Mouse (Mus musculus) midbrain, postnatal 0 days (tissue): ENCODE data around the gene Eif4g3. TPM values are rescaled to one million over a fixed set of nuclear protein-coding genes. Genes with fewer than 3 reads are reported as not detected.

ENCODE experiments used
- ATAC-seq: fragments of 200-750 bp; cut with Nextera tagmentation; 2 replicates; pipeline ENCODE4 v1.8.0; 2017; ENCODE audit warnings: moderate number of reproducible peaks, mild to moderate bottlenecking, moderate TSS enrichment, moderate library complexity; ENCODE audit not compliant: low FRiP score
- DNase-seq: peaks from one replicate; pipeline ENCODE4 v3.0.0-alpha.2; 2015; ENCODE audit warnings: low spot score
- H3K27ac ChIP-seq: fragments of 300-500 bp; sonication (generic); 2 replicates; pipeline ENCODE4 v1.5.1; 2014; ENCODE audit warnings: low read depth, mild to moderate bottlenecking, low read length, mixed read lengths
- H3K27me3 ChIP-seq: fragments of 300-500 bp; sonication (generic); 2 replicates; pipeline ENCODE4 v1.6.1; 2014; ENCODE audit warnings: low read length, control low read depth, mixed read lengths; ENCODE audit not compliant: insufficient read depth
- H3K36me3 ChIP-seq: fragments of 300-500 bp; sonication (generic); 2 replicates; pipeline ENCODE4 v1.6.1; 2014; ENCODE audit warnings: low read length, control low read depth, mixed read lengths; ENCODE audit not compliant: insufficient read depth
- H3K4me1 ChIP-seq: fragments of 300-500 bp; sonication (generic); 2 replicates; pipeline ENCODE4 v1.6.1; 2014; ENCODE audit warnings: mild to moderate bottlenecking, control low read depth, antibody characterized with exemption, low read length, mixed read lengths; ENCODE audit not compliant: insufficient read depth
- H3K4me2 ChIP-seq: fragments of 300-500 bp; sonication (generic); 2 replicates; pipeline ENCODE4 v1.6.1; 2014; ENCODE audit warnings: low read depth, mild to moderate bottlenecking, low read length, mixed read lengths; ENCODE audit not compliant: poor library complexity, severe bottlenecking
- H3K4me3 ChIP-seq: fragments of 300-500 bp; sonication (generic); 2 replicates; pipeline ENCODE4 v1.5.1; 2014; ENCODE audit warnings: low read depth, mild to moderate bottlenecking, low read length, moderate library complexity
- H3K9ac ChIP-seq: fragments of 300-500 bp; sonication (generic); replicated peaks from 2 replicates; pipeline ENCODE4 v1.6.1; 2014; ENCODE audit warnings: mild to moderate bottlenecking, low read length, moderate library complexity, mixed read lengths; ENCODE audit not compliant: poor library complexity, severe bottlenecking
- H3K9me3 ChIP-seq: fragments of 300-500 bp; sonication (generic); 2 replicates; pipeline ENCODE4 v1.6.1; 2016; ENCODE audit warnings: low read length, control low read depth
- CTCF ChIP-seq: IDR thresholded peaks from 2 replicates; pipeline ENCODE4 v1.5.1; 2016; ENCODE audit warnings: antibody characterized with exemption, mild to moderate bottlenecking
- WGBS: fragments of 180-500 bp; shearing (Covaris S2); extraction: QIAGEN DNeasy Blood & Tissue Kit; methylation state at CpG from one replicate; pipeline ENCODE4 v1.1.7; 2014; 5-methylcytosine and 5-hydroxymethylcytosine counted together
- polyA plus RNA-seq: library from polyadenylated mRNA; unstranded; fragments of >200 nt; fragmentation: Nextera tagmentation; extraction: Ambion mirVana; gene quantifications from 2 replicates; pipeline ENCODE4 v1.2.1, GENCODE M21; 2015
- total RNA-seq: library from RNA; depleted of rRNA; stranded (reverse); fragments of >200 nt; gene quantifications from 2 replicates; pipeline ENCODE4 v1.2.3, GENCODE M21; 2014

Gene Eif4g3
- total and polyA plus RNA-seq, 2 experiments from 2014 or later = 42.4 to 92.2 TPM

- peaks cover 10% of the 10 kb centered on the region; the same call in 1 of the 2 replicates for H3K36me3 ChIP-seq
- no peak overlapping the region for H3K4me3 ChIP-seq
- H3K4me2 ChIP-seq = no peak overlapping the region
- H3K27me3 ChIP-seq = no peaks in the 10 kb centered on the region
- no peak for TF ChIP-seq CTCF
- H3K9ac ChIP-seq = no peak overlapping the region
- WGBS = 92% methylated on average over 4 of the region's 4 CpGs
- DNase-seq (no peak), ATAC-seq (no peak)
- no peaks in the 10 kb centered on the region for H3K9me3 ChIP-seq
- no peak overlapping the region for H3K27ac ChIP-seq
- H3K4me1 ChIP-seq = no peaks in the 10 kb centered on the region
Measured at GRCm38 (mm10) chr4:138009786-138010502, 17.1 kb downstream of the Eif4g3 start.

- no peak for ATAC-seq
- H3K27ac ChIP-seq = no peak overlapping the region
- no peak overlapping the region for H3K4me3 ChIP-seq
- no peak overlapping the region for H3K9ac ChIP-seq
- peaks cover 13% of the 10 kb centered on the region for H3K36me3 ChIP-seq
- TF ChIP-seq CTCF = no peak
- no peaks in the 10 kb centered on the region for H3K27me3 ChIP-seq
- H3K9me3 ChIP-seq = no peaks in the 10 kb centered on the region
- no peak overlapping the region for H3K4me2 ChIP-seq
- DNase-seq = no peak
- WGBS = 93% methylated on average over 15 of the region's 15 CpGs
- H3K4me1 ChIP-seq = no peaks in the 10 kb centered on the region; the same call in 1 of the 2 replicates
Measured at GRCm38 (mm10) chr4:138013723-138014479, 21.1 kb downstream of the Eif4g3 start.

GRCm38 (mm10) chr4:138015966-138016365 is 23.1 kb downstream of the Eif4g3 start:
- no peak overlapping the region for H3K4me3 ChIP-seq
- DNase-seq (no peak), ATAC-seq (no peak)
- peaks cover 15% of the 10 kb centered on the region for H3K36me3 ChIP-seq
- WGBS = 78% methylated on average over 4 of the region's 4 CpGs
- H3K9me3 ChIP-seq = no peaks in the 10 kb centered on the region
- no peak overlapping the region for H3K9ac ChIP-seq
- no peak overlapping the region for H3K4me2 ChIP-seq
- no peak for TF ChIP-seq CTCF
- no peak overlapping the region for H3K27ac ChIP-seq
- H3K4me1 ChIP-seq = peaks cover 3% of the 10 kb centered on the region; the same call in 1 of the 2 replicates
- no peaks in the 10 kb centered on the region for H3K27me3 ChIP-seq

GRCm38 (mm10) chr4:138017085-138017637 is 24.3 kb downstream of the Eif4g3 start:
- DNase-seq (no peak), ATAC-seq (no peak)
- H3K27ac ChIP-seq = no peak overlapping the region
- no peak overlapping the region for H3K4me2 ChIP-seq
- WGBS = 77% methylated on average over 11 of the region's 11 CpGs
- H3K4me3 ChIP-seq = no peak overlapping the region
- H3K9ac ChIP-seq = peak overlapping the region; percentile 48
- no peaks in the 10 kb centered on the region for H3K27me3 ChIP-seq
- peaks cover 15% of the 10 kb centered on the region for H3K36me3 ChIP-seq
- peaks cover 4% of the 10 kb centered on the region; the same call in 1 of the 2 replicates for H3K4me1 ChIP-seq
- no peaks in the 10 kb centered on the region for H3K9me3 ChIP-seq
- TF ChIP-seq CTCF = no peak

GRCm38 (mm10) chr4:138018011-138018410 is 25.2 kb downstream of the Eif4g3 start:
- peaks cover 15% of the 10 kb centered on the region for H3K36me3 ChIP-seq
- no peak for ATAC-seq
- no peak for TF ChIP-seq CTCF
- H3K4me2 ChIP-seq = no peak overlapping the region
- H3K4me1 ChIP-seq = peaks cover 4% of the 10 kb centered on the region; the same call in 1 of the 2 replicates
- 47% methylated on average over 6 of the region's 6 CpGs for WGBS
- no peak overlapping the region for H3K9ac ChIP-seq
- no peaks in the 10 kb centered on the region for H3K9me3 ChIP-seq
- H3K4me3 ChIP-seq = no peak overlapping the region
- H3K27ac ChIP-seq = 0 out of 2 replicates have a peak overlapping the region, but pooled peaks have one; percentile 12
- peak; percentile 46 for DNase-seq
- H3K27me3 ChIP-seq = no peaks in the 10 kb centered on the region
